Mouse (Mus musculus): ENCODE results near the gene Cyp26b1.

DNA sequence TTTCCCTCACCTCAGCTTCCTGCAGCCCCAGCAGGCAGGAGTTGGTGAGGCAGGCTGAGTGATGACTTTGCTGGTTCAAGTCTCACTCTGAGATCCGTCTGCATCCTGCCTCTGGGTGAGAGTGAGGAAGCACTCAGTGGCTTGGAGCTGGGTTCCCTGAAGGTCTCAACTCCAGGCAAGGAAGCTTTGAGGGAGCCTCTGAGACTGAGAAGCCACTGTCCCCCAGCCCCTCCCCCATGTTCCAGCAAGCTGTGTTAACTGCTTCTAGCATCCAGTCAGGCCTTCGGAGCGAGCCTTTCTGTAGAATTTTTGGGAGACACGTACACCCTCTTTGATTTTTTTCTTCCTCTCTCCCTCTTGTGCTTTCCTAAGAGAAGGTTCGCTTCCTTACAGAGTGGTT is 10.9 kb downstream of the Cyp26b1 start:
- TF ChIP-seq EP300 (IDR thresholded peaks at IDR 0.05; ENCODE audit: low read depth), result no peak
- TF ChIP-seq CTCF (IDR thresholded peaks at IDR 0.05; ENCODE audit: low read depth), result no peak

Measured in heart, postnatal 0 days (tissue).